Mouse (Mus musculus): ENCODE data around the gene Unc93a2.
"Not testable (repeated sequence)": the region's sequence is repeated elsewhere in the genome, so short reads cannot be mapped to it uniquely, and the experiment has no call there.

DNA sequence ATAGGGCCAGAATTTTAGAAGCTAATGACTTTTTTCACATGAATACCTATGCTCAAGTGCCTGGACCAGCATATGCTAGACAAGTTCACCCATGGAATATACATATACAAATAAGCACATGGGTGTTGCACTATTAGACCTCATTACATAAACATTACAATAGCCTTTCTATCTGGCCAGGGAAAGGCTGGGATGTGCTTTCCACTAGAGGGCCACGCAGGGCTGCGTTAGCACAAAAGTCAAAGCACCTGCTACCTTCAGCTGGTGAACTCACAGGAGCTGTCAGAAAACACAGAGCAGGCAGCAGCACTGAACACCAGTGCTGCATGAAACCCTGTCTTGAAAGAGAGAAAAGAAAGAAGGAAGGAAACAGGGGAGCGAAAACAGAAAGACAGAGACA, 7.4 kb downstream of the Unc93a2 start:
- not testable (repeated sequence) for TF ChIP-seq CTCF, POLR2A (IDR thresholded peaks at IDR 0.05; ENCODE audit: insufficient read depth, low read depth, low read length)
